Mouse (Mus musculus): ENCODE data around the gene Pdpr.
"Not testable (repeated sequence)": the region's sequence is repeated elsewhere in the genome, so short reads cannot be mapped to it uniquely, and the experiment has no call there.

The Pdpr gene

DNA sequence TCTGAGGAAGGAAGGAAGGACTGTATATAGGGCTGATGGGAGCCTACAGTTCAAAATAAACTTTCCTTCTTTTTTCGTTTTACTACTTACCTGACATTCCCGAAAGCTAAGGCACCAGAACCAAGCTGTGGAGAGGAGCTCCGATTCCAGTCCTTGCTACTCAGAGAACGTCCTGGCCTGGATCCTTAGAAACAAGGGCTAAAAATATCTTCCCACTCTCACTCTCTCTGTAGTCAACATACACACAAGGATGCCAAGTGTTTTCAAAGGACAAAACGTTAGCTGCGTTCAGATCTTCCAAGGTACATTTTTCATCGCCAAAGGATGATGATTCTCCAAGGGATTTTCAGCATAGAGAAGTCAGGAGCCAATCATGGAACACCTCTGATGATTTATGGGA is 2.7 kb upstream of the Pdpr start:
- DNase-seq: no peak

DNA sequence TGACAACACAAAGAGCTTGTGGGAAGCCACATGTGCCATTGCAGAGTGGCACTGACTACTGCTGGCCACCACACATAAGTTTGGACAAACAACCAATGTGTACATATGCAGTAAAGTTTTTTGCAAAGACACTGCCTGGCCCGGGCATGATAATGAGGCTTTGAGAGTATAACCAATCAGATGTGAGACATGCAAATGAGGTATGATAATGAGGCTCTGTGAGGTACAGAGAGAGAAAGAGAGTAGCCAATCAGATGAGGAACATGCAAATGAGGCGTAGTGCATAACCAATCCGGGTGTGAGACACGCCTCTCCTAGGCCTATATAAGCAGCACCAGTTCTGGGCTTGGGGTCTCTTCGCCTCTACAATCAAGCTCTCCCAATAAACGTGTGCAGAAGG is 2.1 kb upstream of the Pdpr start, which contains the start of gene Clec18a:
TSS of gene Clec18a (minus strand) at position 101 of the 400 bp plus-strand sequence.
- DNase-seq: not testable (repeated sequence)

DNA sequence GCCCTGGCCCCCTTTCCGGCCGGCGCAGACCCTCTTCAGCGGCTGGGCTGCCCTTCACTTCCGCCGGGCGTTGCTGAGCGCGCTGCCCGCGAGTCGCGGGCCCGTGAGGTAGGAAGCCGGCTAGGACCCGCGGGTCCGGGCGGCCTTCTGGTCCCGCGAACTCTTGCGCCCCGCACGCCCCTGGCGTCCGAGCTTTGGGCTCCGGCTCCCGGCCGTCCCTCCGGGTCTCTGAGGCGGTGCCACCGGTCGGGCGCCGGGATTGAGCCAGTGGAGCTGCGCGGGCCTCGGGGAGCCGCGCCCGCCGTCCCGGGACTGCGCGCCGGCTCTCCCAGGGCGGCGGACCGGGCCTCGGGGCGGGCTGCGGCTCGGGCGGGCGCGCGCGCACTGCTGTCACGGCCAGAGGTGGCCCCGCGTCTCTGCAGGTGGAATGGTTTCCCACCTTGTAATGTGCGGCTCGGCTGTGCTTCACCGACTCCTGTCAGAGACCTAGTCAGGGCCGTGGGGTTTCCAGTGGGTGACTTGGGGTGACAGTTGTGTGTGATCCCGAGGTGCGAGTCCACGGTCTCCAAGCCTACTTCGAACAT is 381 bp downstream of the Pdpr start:
- peak in 1 of 2 experiments; percentile 16 for DNase-seq

DNA sequence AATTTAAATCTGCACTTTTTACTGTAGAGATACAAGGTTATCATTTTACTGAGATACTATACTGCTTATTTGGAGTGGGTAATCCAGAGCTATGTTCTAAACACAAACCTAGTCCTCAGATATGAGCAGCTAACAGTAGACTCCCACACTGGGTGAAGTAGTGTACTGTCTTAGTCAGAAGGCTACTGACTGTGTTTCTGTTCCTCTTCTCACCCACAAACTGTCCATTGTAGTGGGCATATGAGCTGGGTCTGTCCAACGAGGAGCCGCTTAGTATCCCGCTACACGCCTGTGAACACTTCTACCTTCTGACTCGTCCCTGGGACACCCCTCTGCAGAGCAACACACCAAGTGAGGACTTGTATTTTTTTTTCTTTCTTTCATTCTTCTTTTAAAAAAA is 20.5 kb downstream of the Pdpr start:
- no peak for DNase-seq

DNA sequence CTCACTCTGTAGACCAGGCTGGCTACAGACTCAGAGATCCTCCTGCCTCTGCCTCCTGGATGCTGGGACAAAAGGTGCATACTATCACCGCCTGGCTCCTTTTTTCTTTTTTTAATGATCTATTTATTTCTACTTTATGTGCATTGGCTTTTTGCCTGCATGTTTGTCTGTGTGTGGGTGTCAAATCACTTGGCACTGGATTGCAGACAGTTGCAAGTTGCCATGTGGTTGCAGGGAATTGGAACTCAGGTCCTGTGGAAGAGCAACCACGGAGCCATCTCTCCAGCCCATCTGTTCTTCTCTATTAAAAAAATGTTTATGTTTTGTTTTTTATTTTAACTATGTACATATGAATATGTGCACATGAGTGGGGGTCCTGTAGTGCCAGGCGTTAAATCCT is 25.1 kb downstream of the Pdpr start:
- no peak for DNase-seq

DNA sequence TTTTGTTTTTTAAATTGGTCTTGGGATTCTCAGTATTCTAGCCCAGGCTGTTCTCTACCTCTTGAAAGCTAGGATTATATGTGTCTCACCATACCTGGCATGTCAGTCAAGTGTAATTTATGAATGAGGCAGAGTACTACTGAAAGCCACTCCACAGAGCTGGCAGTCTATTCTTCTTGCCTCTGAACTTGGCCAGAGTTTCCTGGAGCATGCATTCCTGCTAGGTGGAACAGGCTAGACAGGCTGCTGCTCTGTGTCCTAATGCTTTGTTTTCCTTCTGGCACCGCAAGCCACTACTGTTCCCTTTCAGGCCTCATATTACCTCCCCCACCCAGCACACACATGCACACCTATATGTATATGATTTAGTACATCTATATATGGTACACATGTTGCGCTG is 36.3 kb downstream of the Pdpr start:
- no peak for DNase-seq

GRCm38 (mm10) chr8:111142521-111142920 is 48.1 kb downstream of the Pdpr start:
- DNase-seq: no peak

DNA sequence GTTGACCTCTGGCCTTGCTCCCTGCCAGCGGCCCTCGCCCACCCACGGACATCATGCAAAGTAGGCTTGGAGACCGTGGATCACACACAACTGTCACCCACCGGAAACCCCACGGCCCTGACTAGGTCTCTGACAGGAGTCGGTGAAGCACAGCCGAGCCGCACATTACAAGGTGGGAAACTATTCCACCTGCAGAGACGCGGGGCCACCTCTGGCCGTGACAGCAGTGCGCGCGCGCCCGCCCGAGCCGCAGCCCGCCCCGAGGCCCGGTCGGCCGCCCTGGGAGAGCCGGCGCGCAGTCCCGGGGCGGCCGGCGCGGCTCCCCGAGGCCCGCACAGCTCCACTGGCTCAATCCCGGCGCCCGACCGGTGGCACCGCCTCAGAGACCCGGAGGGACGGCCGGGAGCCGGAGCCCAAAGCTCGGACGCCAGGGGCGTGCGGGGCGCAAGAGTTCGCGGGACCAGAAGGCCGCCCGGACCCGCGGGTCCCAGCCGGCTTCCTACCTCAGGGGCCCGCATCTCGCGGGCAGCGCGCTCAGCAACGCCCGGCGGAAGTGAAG is 50.5 kb downstream of the Pdpr start:
- DNase-seq: not testable (repeated sequence)

DNA sequence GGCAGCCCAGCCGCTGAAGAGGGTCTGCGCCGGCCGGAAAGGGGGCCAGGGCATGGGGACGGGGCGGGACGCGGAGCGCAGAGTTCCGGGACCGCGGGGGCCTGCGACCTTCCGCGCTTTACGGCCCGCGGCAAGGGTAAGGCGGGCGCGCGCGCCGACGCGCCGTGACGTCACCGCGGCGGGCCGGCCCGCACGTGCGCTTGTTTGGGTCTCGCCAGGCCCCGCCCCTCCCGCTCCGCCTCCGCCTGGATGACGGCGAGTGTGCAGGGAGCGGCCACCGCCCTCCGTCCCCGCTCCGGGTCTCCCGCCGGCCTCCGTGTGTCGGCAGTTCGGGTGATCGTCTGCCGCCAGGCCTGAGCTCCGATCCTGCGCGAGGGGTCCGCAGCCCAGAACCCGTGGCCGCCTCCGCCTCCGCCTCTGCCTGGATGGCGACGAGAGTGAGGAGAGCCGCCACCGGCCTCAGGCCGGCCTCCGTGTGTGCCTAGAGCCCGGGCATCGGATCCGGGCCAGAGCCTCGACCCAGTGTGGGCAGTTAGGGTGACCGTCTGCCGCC is 51.1 kb downstream of the Pdpr start:
- DNase-seq: peak; percentile 88 to 94

- DNase-seq: no peak
Measured at GRCm38 (mm10) chr8:111155721-111156436, 61.4 kb downstream of the Pdpr start.

- peak in 1 of 2 experiments; percentile 40 for DNase-seq
Measured at GRCm38 (mm10) chr8:111157617-111158016, 63.2 kb downstream of the Pdpr start.

GRCm38 (mm10) chr8:111171661-111172060 is 77.2 kb downstream of the Pdpr start:
- DNase-seq: no peak

DNA sequence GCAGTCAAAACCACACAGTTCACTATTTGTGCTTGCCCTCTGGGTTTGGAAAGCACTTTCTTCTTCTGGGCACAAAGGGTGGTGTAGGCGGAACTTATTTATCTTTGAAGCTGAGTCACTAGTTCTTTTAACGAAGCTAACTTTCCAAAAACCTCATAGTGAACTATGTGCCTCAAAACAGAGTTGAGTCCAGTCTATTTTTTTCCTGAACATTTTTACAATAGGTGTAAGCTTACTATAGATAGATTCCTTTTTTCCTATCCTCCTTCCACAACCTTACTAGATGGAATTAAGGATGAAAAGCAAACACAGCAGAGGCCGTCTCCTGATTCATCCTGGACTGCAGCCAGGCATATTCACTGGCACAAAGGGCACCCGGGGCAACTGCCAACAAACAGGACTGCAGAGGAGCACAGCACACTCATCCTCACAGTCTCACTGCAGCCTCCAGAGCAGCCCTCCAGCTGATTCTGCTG is 91.1 kb downstream of the Pdpr start:
- DNase-seq: no peak

All from spleen, adult 18-20 months (tissue).